Mouse (Mus musculus) heart, embryonic 10.5 days (tissue): ENCODE measurements at regions not wholly inside any gene's neighbourhood (a gene's known extent, or its start where the extent isn't known, plus 50 kb on each side); places are given as distances from the start of the nearest gene placed in this dataset.
"Not testable (repeated sequence)": the region's sequence is repeated elsewhere in the genome, so short reads cannot be mapped to it uniquely, and the experiment has no call there.

Source experiments
- DNase-seq: peaks from one replicate; pipeline ENCODE4 v3.0.0-alpha.2; 2017; ENCODE audit warnings: low spot score
- H3K27ac ChIP-seq: fragments of 300-500 bp; sonication (generic); 2 replicates; pipeline ENCODE4 v1.5.1; 2016; ENCODE audit warnings: mild to moderate bottlenecking
- H3K27me3 ChIP-seq: fragments of 300-500 bp; sonication (generic); 2 replicates; pipeline ENCODE4 v1.6.1; 2016; ENCODE audit warnings: mild to moderate bottlenecking; ENCODE audit not compliant: poor library complexity, insufficient read depth, severe bottlenecking
- H3K36me3 ChIP-seq: fragments of 300-500 bp; sonication (generic); 2 replicates; pipeline ENCODE4 v1.6.1; 2016; ENCODE audit warnings: mild to moderate bottlenecking, moderate library complexity
- H3K4me1 ChIP-seq: fragments of 300-500 bp; sonication (generic); 2 replicates; pipeline ENCODE4 v1.6.1; 2016; ENCODE audit warnings: mild to moderate bottlenecking
- H3K4me3 ChIP-seq: fragments of 300-500 bp; sonication (generic); 2 replicates; pipeline ENCODE4 v1.5.1; 2016; ENCODE audit warnings: mild to moderate bottlenecking, moderate library complexity
- H3K9me3 ChIP-seq: fragments of 300-500 bp; sonication (generic); 2 replicates; pipeline ENCODE4 v1.6.1; 2016; ENCODE audit warnings: mild to moderate bottlenecking, moderate library complexity
- WGBS: fragments of 180-500 bp; shearing (Covaris S2); methylation state at CpG from one replicate; pipeline ENCODE4 v1.1.7; 2016; 5-methylcytosine and 5-hydroxymethylcytosine counted together

GRCm38 (mm10) chr6:18566934-18567333 is 52.3 kb upstream of the Cttnbp2 start:
- H3K9me3 ChIP-seq, H3K27ac ChIP-seq, H3K36me3 ChIP-seq, H3K27me3 ChIP-seq, H3K4me3 ChIP-seq, H3K4me1 ChIP-seq, DNase-seq: not testable (repeated sequence)
- WGBS, result 63% methylated on average over 2 of the region's 2 CpGs

GRCm38 (mm10) chr6:18569221-18569620 is 54.6 kb upstream of the Cttnbp2 start:
- WGBS, result 78% methylated on average over 2 of the region's 2 CpGs
- no peaks in the 10 kb centered on the region for H3K9me3 ChIP-seq
- H3K27ac ChIP-seq, result no peak overlapping the region
- no peak for DNase-seq
- H3K36me3 ChIP-seq, result no peaks in the 10 kb centered on the region
- H3K4me3 ChIP-seq, result no peak overlapping the region
- no peaks in the 10 kb centered on the region for H3K4me1 ChIP-seq
- no peaks in the 10 kb centered on the region for H3K27me3 ChIP-seq

GRCm38 (mm10) chr6:18578501-18578900 is 63.9 kb upstream of the Cttnbp2 start:
- no peaks in the 10 kb centered on the region for H3K27me3 ChIP-seq
- no peaks in the 10 kb centered on the region for H3K4me1 ChIP-seq
- H3K36me3 ChIP-seq, result no peaks in the 10 kb centered on the region
- no peak overlapping the region for H3K4me3 ChIP-seq
- H3K27ac ChIP-seq, result no peak overlapping the region
- no peak for DNase-seq
- no peaks in the 10 kb centered on the region for H3K9me3 ChIP-seq

GRCm38 (mm10) chr6:18589436-18589835 is 74.8 kb upstream of the Cttnbp2 start:
- no peak for DNase-seq
- no peak overlapping the region for H3K27ac ChIP-seq
- H3K36me3 ChIP-seq, result no peaks in the 10 kb centered on the region
- H3K4me1 ChIP-seq, result no peaks in the 10 kb centered on the region
- H3K27me3 ChIP-seq, result no peaks in the 10 kb centered on the region
- H3K9me3 ChIP-seq, result no peaks in the 10 kb centered on the region
- H3K4me3 ChIP-seq, result no peak overlapping the region

- 82% methylated on average over 5 of the region's 5 CpGs for WGBS
- H3K4me1 ChIP-seq, result peaks cover under 1% of the 10 kb centered on the region; the same call in 1 of the 2 replicates
Measured at GRCm38 (mm10) chr6:18596680-18597079, 82.0 kb upstream of the Cttnbp2 start.

GRCm38 (mm10) chr6:18599626-18600025 is 85.0 kb upstream of the Cttnbp2 start:
- H3K9me3 ChIP-seq, result no peaks in the 10 kb centered on the region
- no peak for DNase-seq
- no peaks in the 10 kb centered on the region for H3K27me3 ChIP-seq
- H3K4me1 ChIP-seq, result peaks cover 5% of the 10 kb centered on the region; the same call in 1 of the 2 replicates
- 75% methylated on average over 4 of the region's 4 CpGs for WGBS
- H3K4me3 ChIP-seq, result no peak overlapping the region
- no peaks in the 10 kb centered on the region for H3K36me3 ChIP-seq
- no peak overlapping the region for H3K27ac ChIP-seq

More at GRCm38 (mm10) chr6:18596680-18597079, 82.0 kb upstream of the Cttnbp2 start:
- Histone ChIP-seq H3K36me3 (no peaks in the 10 kb centered on the region), H3K4me3 (no peak overlapping the region), H3K27ac (no peak overlapping the region), H3K9me3 (no peaks in the 10 kb centered on the region), H3K27me3 (no peaks in the 10 kb centered on the region)
- DNase-seq, result no peak

GRCm38 (mm10) chr6:18601926-18602325 is 87.3 kb upstream of the Cttnbp2 start:
- no peaks in the 10 kb centered on the region for H3K36me3 ChIP-seq
- no peaks in the 10 kb centered on the region for H3K27me3 ChIP-seq
- H3K9me3 ChIP-seq, result no peaks in the 10 kb centered on the region
- peak; percentile 76 for DNase-seq
- 48% methylated on average over 7 of the region's 7 CpGs for WGBS
- H3K27ac ChIP-seq, result no peak overlapping the region; the same call in 1 of the 2 replicates
- peaks cover 5% of the 10 kb centered on the region; the same call in 1 of the 2 replicates for H3K4me1 ChIP-seq
- no peak overlapping the region for H3K4me3 ChIP-seq

GRCm38 (mm10) chr6:18621372-18622262 is 107.0 kb upstream of the Cttnbp2 start:
- Histone ChIP-seq H3K36me3 (no peaks in the 10 kb centered on the region), H3K27ac (no peak overlapping the region), H3K27me3 (no peaks in the 10 kb centered on the region), H3K4me1 (no peaks in the 10 kb centered on the region), H3K9me3 (no peaks in the 10 kb centered on the region), H3K4me3 (no peak overlapping the region)
- DNase-seq, result no peak
- 83% methylated on average over 6 of the region's 6 CpGs for WGBS

- no peaks in the 10 kb centered on the region for H3K4me1 ChIP-seq
- no peaks in the 10 kb centered on the region for H3K9me3 ChIP-seq
- no peak for DNase-seq
- H3K36me3 ChIP-seq, result no peaks in the 10 kb centered on the region
- no peak overlapping the region for H3K4me3 ChIP-seq
- WGBS, result 69% methylated on average over 1 of the region's 1 CpGs
- H3K27ac ChIP-seq, result no peak overlapping the region
- H3K27me3 ChIP-seq, result no peaks in the 10 kb centered on the region
Measured at GRCm38 (mm10) chr6:18628591-18628990, 113.9 kb upstream of the Cttnbp2 start.

GRCm38 (mm10) chr6:18633540-18634200 is 119.0 kb upstream of the Cttnbp2 start:
- H3K36me3 ChIP-seq, result no peaks in the 10 kb centered on the region
- H3K27ac ChIP-seq, result no peak overlapping the region
- no peaks in the 10 kb centered on the region for H3K9me3 ChIP-seq
- H3K27me3 ChIP-seq, result no peaks in the 10 kb centered on the region
- H3K4me3 ChIP-seq, result no peak overlapping the region
- 84% methylated on average over 2 of the region's 2 CpGs for WGBS
- no peaks in the 10 kb centered on the region for H3K4me1 ChIP-seq
- no peak for DNase-seq

GRCm38 (mm10) chr6:18639712-18640383 is 125.2 kb upstream of the Cttnbp2 start:
- DNase-seq, result no peak
- H3K4me1 ChIP-seq, result no peaks in the 10 kb centered on the region
- no peaks in the 10 kb centered on the region for H3K9me3 ChIP-seq
- H3K4me3 ChIP-seq, result no peak overlapping the region
- no peaks in the 10 kb centered on the region for H3K36me3 ChIP-seq
- 44% methylated on average over 3 of the region's 3 CpGs for WGBS
- H3K27ac ChIP-seq, result no peak overlapping the region
- no peaks in the 10 kb centered on the region for H3K27me3 ChIP-seq

GRCm38 (mm10) chr6:18648898-18649591 is 134.4 kb upstream of the Cttnbp2 start:
- Histone ChIP-seq H3K9me3 (no peaks in the 10 kb centered on the region), H3K36me3 (no peaks in the 10 kb centered on the region), H3K27me3 (no peaks in the 10 kb centered on the region), H3K4me1 (peaks cover 8% of the 10 kb centered on the region; the same call in 1 of the 2 replicates), H3K27ac (no peak overlapping the region), H3K4me3 (no peak overlapping the region)
- no peak for DNase-seq
- 78% methylated on average over 5 of the region's 5 CpGs for WGBS
